Mouse (Mus musculus) hindbrain, embryonic 10.5 days (tissue): ENCODE measurements around the gene Rln3. TPM values are rescaled to one million over a fixed set of nuclear protein-coding genes. Genes with fewer than 3 reads are reported as not detected.
"Not testable (repeated sequence)": the region's sequence is repeated elsewhere in the genome, so short reads cannot be mapped to it uniquely, and the experiment has no call there.

ENCODE experiments used
- DNase-seq: peaks from one replicate; pipeline ENCODE4 v3.0.0-alpha.2; 2017; ENCODE audit warnings: low spot score
- H3K27ac ChIP-seq: fragments of 300-500 bp; sonication (generic); 2 replicates; pipeline ENCODE4 v1.5.1; 2016; ENCODE audit warnings: mild to moderate bottlenecking, moderate library complexity
- H3K27me3 ChIP-seq: fragments of 300-500 bp; sonication (generic); 2 replicates; pipeline ENCODE4 v1.6.1; 2016; ENCODE audit warnings: mild to moderate bottlenecking; ENCODE audit not compliant: poor library complexity, insufficient read depth, severe bottlenecking
- H3K36me3 ChIP-seq: fragments of 300-500 bp; sonication (generic); 2 replicates; pipeline ENCODE4 v1.6.1; 2016; ENCODE audit warnings: mild to moderate bottlenecking, moderate library complexity
- H3K4me1 ChIP-seq: fragments of 300-500 bp; sonication (generic); replicated peaks from 2 replicates; pipeline ENCODE4 v1.6.1; 2016; ENCODE audit warnings: mild to moderate bottlenecking
- H3K4me3 ChIP-seq: fragments of 300-500 bp; sonication (generic); 2 replicates; pipeline ENCODE4 v1.5.1; 2016; ENCODE audit warnings: mild to moderate bottlenecking, moderate library complexity
- H3K9me3 ChIP-seq: fragments of 300-500 bp; sonication (generic); 2 replicates; pipeline ENCODE4 v1.6.1; 2016; ENCODE audit warnings: mild to moderate bottlenecking, moderate library complexity
- WGBS: fragments of 180-500 bp; shearing (Covaris S2); methylation state at CpG from one replicate; pipeline ENCODE4 v1.1.7; 2016; 5-methylcytosine and 5-hydroxymethylcytosine counted together
- polyA plus RNA-seq: library from polyadenylated mRNA; unstranded; fragments of >200 nt; fragmentation: Nextera tagmentation; extraction: Ambion mirVana; gene quantifications from 2 replicates; pipeline ENCODE4 v1.2.1, GENCODE M21; 2016

Gene Rln3
- polyA plus RNA-seq, 1 experiment from 2014 or later = 0.69 TPM

DNA sequence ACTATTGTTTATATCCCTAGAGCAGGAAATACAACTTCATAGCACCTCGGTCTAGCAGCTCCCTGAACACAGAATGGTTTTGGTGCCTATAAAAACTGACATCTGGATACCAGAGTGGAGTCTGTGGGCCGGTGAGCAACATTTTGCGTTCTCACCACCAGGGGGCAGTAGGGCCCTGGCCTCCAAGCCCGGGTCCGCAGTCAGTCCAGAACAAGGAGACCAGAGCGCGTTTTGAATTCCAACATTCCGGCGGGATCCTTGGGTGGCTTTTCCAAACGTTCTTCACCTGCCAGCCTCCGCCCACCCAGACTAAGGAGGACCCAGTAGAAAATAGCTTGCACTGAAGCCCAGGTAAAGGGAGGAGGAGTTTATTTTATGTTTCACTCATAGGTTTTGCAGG is 34.9 kb downstream of the Rln3 start:
- H3K4me3 ChIP-seq = no peak overlapping the region
- H3K36me3 ChIP-seq = no peaks in the 10 kb centered on the region
- no peak overlapping the region for H3K27ac ChIP-seq
- H3K27me3 ChIP-seq = peaks cover 53% of the 10 kb centered on the region
- WGBS = 2% methylated on average over 11 of the region's 11 CpGs
- peaks cover 42% of the 10 kb centered on the region for H3K4me1 ChIP-seq
- no peaks in the 10 kb centered on the region for H3K9me3 ChIP-seq
- DNase-seq = peak; percentile 90

GRCm38 (mm10) chr8:84008362-84008761 is 36.4 kb downstream of the Rln3 start:
- H3K27ac ChIP-seq = no peak overlapping the region
- no peaks in the 10 kb centered on the region for H3K36me3 ChIP-seq
- DNase-seq = no peak
- H3K9me3 ChIP-seq = no peaks in the 10 kb centered on the region
- peaks cover 45% of the 10 kb centered on the region for H3K27me3 ChIP-seq
- H3K4me1 ChIP-seq = peaks cover 51% of the 10 kb centered on the region
- no peak overlapping the region for H3K4me3 ChIP-seq
- 30% methylated on average over 7 of the region's 7 CpGs for WGBS

GRCm38 (mm10) chr8:84005502-84005901 is 39.3 kb downstream of the Rln3 start:
- H3K9me3 ChIP-seq, H3K4me3 ChIP-seq, DNase-seq, H3K27ac ChIP-seq: not testable (repeated sequence)
- WGBS = 94% methylated on average over 7 of the region's 7 CpGs
- peaks cover 25% of the 10 kb centered on the region for H3K36me3 ChIP-seq
- H3K27me3 ChIP-seq = peaks cover 45% of the 10 kb centered on the region
- peaks cover 41% of the 10 kb centered on the region for H3K4me1 ChIP-seq

- Histone ChIP-seq H3K36me3 (peaks cover 33% of the 10 kb centered on the region), H3K4me1 (peaks cover 36% of the 10 kb centered on the region), H3K27ac (peak overlapping the region; percentile 87), H3K4me3 (peak overlapping the region; percentile 64), H3K9me3 (no peaks in the 10 kb centered on the region), H3K27me3 (peaks cover 45% of the 10 kb centered on the region)
- WGBS = 1% methylated on average over 30 of the region's 30 CpGs
- DNase-seq = peak; percentile 92
Observed at GRCm38 (mm10) chr8:84004533-84005201, 40.1 kb downstream of the Rln3 start.

- H3K9me3 ChIP-seq = no peaks in the 10 kb centered on the region
- peaks cover 42% of the 10 kb centered on the region for H3K36me3 ChIP-seq
- peaks cover 44% of the 10 kb centered on the region for H3K4me1 ChIP-seq
- peak overlapping the region; percentile 64 for H3K4me3 ChIP-seq
- no peak for DNase-seq
- WGBS = 76% methylated on average over 6 of the region's 6 CpGs
- peaks cover 51% of the 10 kb centered on the region for H3K27me3 ChIP-seq
- no peak overlapping the region for H3K27ac ChIP-seq
Observed at GRCm38 (mm10) chr8:84003612-84004246, 41.1 kb downstream of the Rln3 start.

DNA sequence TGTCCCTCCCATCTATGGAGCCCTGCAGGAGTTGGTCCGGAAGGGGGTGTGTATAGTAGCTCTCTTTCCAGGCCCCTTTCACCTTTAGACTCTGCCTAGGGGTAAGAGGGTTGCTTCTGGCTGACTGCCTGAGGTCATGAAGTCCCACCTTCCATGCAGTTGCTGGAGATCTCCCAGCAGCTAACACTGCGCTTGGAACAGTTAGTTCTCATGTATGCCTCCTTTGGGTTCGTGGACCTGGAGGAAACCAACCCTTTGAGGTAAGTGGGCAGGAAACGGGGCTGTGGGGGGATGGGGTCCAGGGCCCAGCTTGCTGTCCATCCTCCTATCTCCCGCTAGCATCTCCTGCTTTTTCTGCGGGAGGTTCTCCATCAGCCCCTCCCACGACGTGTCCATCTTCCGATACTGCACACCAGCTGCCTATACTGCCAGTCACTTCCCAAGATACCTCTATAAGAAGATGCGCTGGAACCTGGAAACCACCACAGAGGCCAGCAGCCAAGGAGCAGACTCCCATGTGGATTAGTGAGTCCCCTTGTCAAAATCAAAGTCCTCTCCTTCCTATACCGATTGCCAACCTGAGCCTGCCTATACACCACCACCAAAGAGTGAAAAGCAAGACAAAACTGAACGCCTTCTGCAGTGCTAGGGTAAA is 41.7 kb downstream of the Rln3 start:
- Histone ChIP-seq H3K9me3 (no peaks in the 10 kb centered on the region), H3K4me3 (no peak overlapping the region; the same call in 1 of the 2 replicates), H3K4me1 (peaks cover 46% of the 10 kb centered on the region), H3K27me3 (peaks cover 51% of the 10 kb centered on the region), H3K36me3 (peaks cover 42% of the 10 kb centered on the region), H3K27ac (no peak overlapping the region)
- 60% methylated on average over 12 of the region's 12 CpGs for WGBS
- DNase-seq = no peak

- H3K27me3 ChIP-seq = peaks cover 51% of the 10 kb centered on the region
- H3K4me1 ChIP-seq = peaks cover 49% of the 10 kb centered on the region
- peak within 1 kb of the TSS; percentile 39 for H3K4me3 ChIP-seq
- WGBS = 16% methylated on average over 61 of the region's 61 CpGs
- no peak for DNase-seq
- H3K27ac ChIP-seq = 0 out of 2 replicates have a peak within 1 kb of the TSS, but pooled peaks have one; percentile 9
- no peaks in the 10 kb centered on the region for H3K9me3 ChIP-seq
- peaks cover 42% of the 10 kb centered on the region for H3K36me3 ChIP-seq
Observed at GRCm38 (mm10) chr8:84001281-84002000, 43.4 kb downstream of the Rln3 start, which contains the start of gene 1700067K01Rik. 1700067K01Rik (plus strand) TSS chr8:84001502.

DNA sequence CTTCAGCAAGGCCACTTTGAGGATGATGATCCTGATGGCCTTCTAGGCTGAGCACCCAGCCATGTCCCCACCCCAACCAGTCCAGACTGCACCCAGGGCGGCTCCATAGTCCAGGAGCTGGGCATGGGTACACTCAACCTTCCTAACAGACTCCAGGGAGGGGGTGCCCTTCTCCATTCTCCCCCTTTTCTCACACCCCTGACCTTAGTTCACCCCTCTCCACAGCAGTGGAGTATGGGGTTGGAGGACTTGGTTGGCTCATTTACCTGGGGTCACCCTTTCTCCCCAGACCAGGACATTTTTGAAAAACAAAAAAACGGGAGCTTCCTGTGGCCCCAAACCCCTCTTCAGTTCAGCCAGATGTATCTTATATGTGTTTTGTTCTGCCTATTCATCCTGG is 45.0 kb downstream of the Rln3 start:
- H3K4me1 ChIP-seq = peaks cover 55% of the 10 kb centered on the region
- H3K27me3 ChIP-seq = peaks cover 58% of the 10 kb centered on the region
- peaks cover 49% of the 10 kb centered on the region for H3K36me3 ChIP-seq

GRCm38 (mm10) chr8:83999057-83999705 is 45.6 kb downstream of the Rln3 start:
- Histone ChIP-seq H3K27ac (0 out of 2 replicates have a peak overlapping the region, but pooled peaks have one; percentile 87), H3K36me3 (peaks cover 56% of the 10 kb centered on the region), H3K4me3 (peak overlapping the region; percentile 86), H3K9me3 (no peaks in the 10 kb centered on the region), H3K4me1 (peaks cover 50% of the 10 kb centered on the region), H3K27me3 (peaks cover 63% of the 10 kb centered on the region)
- WGBS = 70% methylated on average over 16 of the region's 16 CpGs
- no peak for DNase-seq

More for the DNA sequence above, 45.0 kb downstream of the Rln3 start:
- WGBS = 89% methylated on average over 2 of the region's 2 CpGs
- DNase-seq = no peak
- Histone ChIP-seq H3K9me3 (no peaks in the 10 kb centered on the region), H3K27ac (no peak overlapping the region), H3K4me3 (peak overlapping the region; percentile 86)

DNA sequence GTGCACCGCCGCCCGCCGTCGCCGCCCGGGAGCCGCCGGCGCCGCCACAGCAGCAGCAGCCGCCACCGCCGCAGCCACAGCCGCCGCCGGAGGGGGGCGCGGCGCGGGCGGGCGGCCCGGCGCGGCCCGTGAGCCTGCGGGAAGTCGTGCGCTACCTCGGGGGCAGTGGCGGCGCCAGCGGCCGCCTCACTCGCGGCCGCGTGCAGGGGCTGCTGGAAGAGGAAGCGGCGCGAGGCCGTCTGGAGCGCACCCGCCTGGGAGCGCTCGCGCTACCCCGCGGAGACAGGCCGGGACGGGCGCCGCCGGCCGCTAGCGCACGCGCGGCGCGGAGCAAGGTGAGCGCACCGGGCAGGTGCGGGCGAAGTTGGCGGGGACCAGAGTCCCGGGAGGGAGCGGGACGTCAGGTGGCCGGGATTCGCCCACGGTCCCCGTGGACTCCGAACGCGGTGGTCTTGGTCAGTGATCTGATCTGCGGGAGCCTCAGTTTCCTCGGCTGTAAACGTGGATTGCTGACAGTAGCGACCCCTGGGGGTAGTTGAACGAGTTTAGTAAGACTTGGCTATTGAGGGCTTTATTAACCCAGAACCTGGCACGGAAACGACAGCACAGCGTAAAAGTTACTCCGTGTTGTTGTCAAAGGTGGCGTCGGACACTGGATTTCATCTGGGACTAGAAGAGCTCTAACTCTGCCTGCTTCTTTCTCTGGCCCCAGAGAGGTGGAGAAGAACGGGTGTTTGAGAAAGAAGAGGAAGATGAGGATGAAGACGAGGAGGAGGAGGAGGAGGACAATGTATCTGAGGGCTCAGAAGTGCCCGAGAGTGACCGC is 46.4 kb downstream of the Rln3 start:
- peak; percentile 72 for DNase-seq
- peak overlapping the region; percentile 86 for H3K4me3 ChIP-seq
- peaks cover 63% of the 10 kb centered on the region for H3K36me3 ChIP-seq
- H3K9me3 ChIP-seq = no peaks in the 10 kb centered on the region
- H3K27me3 ChIP-seq = peaks cover 58% of the 10 kb centered on the region
- 4% methylated on average over 80 of the region's 92 CpGs for WGBS
- H3K27ac ChIP-seq = peak overlapping the region; percentile 87
- peaks cover 47% of the 10 kb centered on the region for H3K4me1 ChIP-seq

GRCm38 (mm10) chr8:83997511-83998141 is 47.2 kb downstream of the Rln3 start, which contains the start of gene Samd1:
Samd1 (plus strand) TSS chr8:83997672.
- DNase-seq = peak; percentile 66
- Histone ChIP-seq H3K27me3 (peaks cover 50% of the 10 kb centered on the region), H3K36me3 (peaks cover 66% of the 10 kb centered on the region)

More at GRCm38 (mm10) chr8:83997511-83998141, 47.2 kb downstream of the Rln3 start, which contains the start of gene Samd1:
- no peaks in the 10 kb centered on the region for H3K9me3 ChIP-seq
- peak within 1 kb of the TSS; percentile 95 for H3K27ac ChIP-seq
- H3K4me1 ChIP-seq = peaks cover 40% of the 10 kb centered on the region
- H3K4me3 ChIP-seq = peak within 1 kb of the TSS; percentile 86
- WGBS = 6% methylated on average over 111 of the region's 112 CpGs
